Mouse (Mus musculus) heart, adult 2 months (tissue): Measurements from ENCODE around the gene Dhcr24. TPM values are rescaled to one million over a fixed set of nuclear protein-coding genes. Genes with fewer than 3 reads are reported as not detected.

Experiments
- DNase-seq, 2 experiments: peaks; one replicate each; pipeline ENCODE4 v3.0.0; 2021
- H3K27ac ChIP-seq: fragments of 200-600 bp; 2 replicates; pipeline ENCODE4 v1.8.1; 2022
- H3K27me3 ChIP-seq: fragments of 200-500 bp; 2 replicates; pipeline ENCODE4 v1.6.1; 2012; ENCODE audit warnings: mild to moderate bottlenecking, low read length, inconsistent platforms, mixed read lengths; ENCODE audit not compliant: control insufficient read depth, insufficient read depth
- H3K36me3 ChIP-seq: fragments of 200-500 bp; 2 replicates; pipeline ENCODE4 v1.6.1; 2012; ENCODE audit warnings: low read length, inconsistent platforms; ENCODE audit not compliant: control insufficient read depth, insufficient read depth
- H3K4me1 ChIP-seq: fragments of 200-500 bp; 2 replicates; pipeline ENCODE4 v1.6.1; 2011; ENCODE audit warnings: low read length; ENCODE audit not compliant: control insufficient read depth, insufficient read depth
- H3K4me3 ChIP-seq: fragments of 200-600 bp; 2 replicates; pipeline ENCODE4 v1.8.1; 2022
- H3K79me2 ChIP-seq: fragments of 200-500 bp; replicated peaks from 2 replicates; pipeline ENCODE4 v1.6.1; 2012; ENCODE audit warnings: mild to moderate bottlenecking, inconsistent platforms, low read length, moderate library complexity, mixed read lengths; ENCODE audit not compliant: control insufficient read depth, insufficient read depth
- H3K9ac ChIP-seq: fragments of 200-500 bp; 2 replicates; pipeline ENCODE4 v1.6.1; 2012; ENCODE audit warnings: low read depth, mild to moderate bottlenecking, control low read depth, inconsistent platforms, low read length, mixed read lengths
- CTCF ChIP-seq: fragments of 200-600 bp; IDR thresholded peaks from 2 replicates; pipeline ENCODE4 v1.8.1; 2022; ENCODE audit warnings: antibody characterized with exemption, mild to moderate bottlenecking, moderate library complexity
- EP300 ChIP-seq: fragments of 200-500 bp; IDR thresholded peaks from 2 replicates; pipeline ENCODE4 v1.6.1; 2011; ENCODE audit warnings: low read depth, low read length, control low read depth; ENCODE audit not compliant: insufficient read depth
- POLR2A ChIP-seq: fragments of 200-500 bp; IDR thresholded peaks from 2 replicates; pipeline ENCODE4 v1.6.1; 2011; ENCODE audit warnings: mild to moderate bottlenecking, low read depth, low read length, control low read depth; ENCODE audit not compliant: insufficient read depth
- WGBS: fragments of 180-500 bp; shearing (Covaris S2); methylation state at CpG from one replicate; pipeline ENCODE4 v1.1.7; 2018; 5-methylcytosine and 5-hydroxymethylcytosine counted together
- intact Hi-C: fragments of 180-260 bp; cut with DNase I; formaldehyde crosslinking; loops from one replicate; pipeline ENCODE4 v1.15.1; 2025
- polyA plus RNA-seq: library from polyadenylated mRNA; depleted of rRNA; stranded (reverse); fragments of >200 nt; gene quantifications from 2 replicates; pipeline ENCODE4 v1.2.3, GENCODE M21; 2012
- total RNA-seq, 2 experiments: library from RNA; stranded (reverse); gene quantifications; 2 replicates each; pipeline ENCODE4 v1.2.3; 2021

Dhcr24 gene
- total and polyA plus RNA-seq, 3 experiments, result 1.4 to 5.2 (median 4.0) TPM

DNA sequence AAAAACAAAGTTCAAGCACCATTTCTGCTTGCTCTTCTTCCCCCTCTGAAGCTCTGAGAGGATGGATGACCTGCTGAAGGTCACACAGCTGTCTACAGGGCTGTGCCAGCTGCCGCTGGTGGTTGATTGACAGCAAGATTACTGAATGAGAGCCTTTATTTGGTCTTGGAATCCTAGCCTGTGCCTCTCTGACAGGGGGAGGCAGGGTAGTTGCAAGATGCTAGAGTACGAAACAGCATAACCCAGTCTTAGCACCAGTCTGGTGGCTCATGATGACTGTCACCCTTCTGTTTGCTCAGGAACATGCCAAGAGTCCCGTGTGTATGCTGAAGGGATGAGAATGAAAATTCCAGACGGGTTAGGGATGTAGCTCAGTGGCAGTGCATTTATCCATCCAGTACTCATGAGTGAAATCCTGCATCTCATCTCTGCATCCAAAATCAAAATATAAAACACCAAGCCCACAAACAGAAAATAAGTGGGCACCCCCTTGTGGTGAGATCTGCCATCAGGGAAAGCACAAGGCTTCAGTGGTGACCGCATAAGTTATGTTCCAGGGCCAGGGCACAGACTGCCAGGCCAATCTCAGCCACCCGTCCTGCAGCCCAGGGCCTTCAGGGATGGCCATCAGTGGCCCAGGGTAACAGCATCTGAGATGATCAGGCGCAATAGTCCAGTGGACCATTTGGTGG is 32.8 kb upstream of the Dhcr24 start:
- intact Hi-C loops, result no loop called here
- WGBS, result 74% methylated on average over 7 of the region's 7 CpGs
- TF ChIP-seq POLR2A (no peak), CTCF (peak; percentile 28), EP300 (no peak)

DNA sequence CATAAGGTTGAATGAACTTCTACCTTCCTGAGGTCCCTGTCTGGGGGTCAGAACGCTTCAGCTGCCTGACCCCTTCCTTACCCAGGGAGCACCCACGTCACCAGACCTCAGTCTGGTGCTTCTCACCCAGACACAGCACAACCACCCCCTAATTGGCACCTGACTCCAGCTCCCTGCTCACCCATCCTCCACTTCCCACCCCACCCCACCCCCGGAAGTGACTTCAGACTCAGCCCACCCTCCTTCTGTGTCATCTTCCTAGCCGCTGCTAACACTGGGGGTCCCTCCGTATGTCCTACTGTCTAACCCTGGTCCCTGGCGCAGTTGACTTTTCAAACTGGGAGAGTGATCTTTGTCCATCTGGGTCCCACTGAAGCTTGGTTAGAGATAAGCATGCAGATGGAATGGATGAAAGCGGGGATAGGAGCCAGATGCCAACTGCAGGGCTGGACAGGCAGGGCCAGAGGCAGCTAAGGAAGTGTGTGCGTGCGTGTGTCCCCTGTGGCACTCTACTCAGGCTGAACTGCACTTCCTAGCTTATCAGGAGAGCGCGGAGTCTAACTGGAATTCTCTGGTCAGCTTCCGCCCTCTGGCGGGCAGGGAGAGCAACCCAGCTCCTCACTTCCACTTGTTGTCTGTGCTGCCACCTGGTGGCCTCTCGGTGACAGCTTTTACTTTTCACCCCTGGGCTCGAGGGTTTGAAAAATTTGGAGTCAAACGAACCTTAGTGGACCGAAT is 31.3 kb upstream of the Dhcr24 start:
- TF ChIP-seq POLR2A (no peak), CTCF (no peak; the same call in none of the 2 replicates), EP300 (peak; percentile 85)
- WGBS, result 13% methylated on average over 17 of the region's 17 CpGs
- peaks cover 2% of the 10 kb centered on the region; the same call in 1 of the 2 replicates for H3K4me1 ChIP-seq
- intact Hi-C loops, result loop anchor here (1.0 kb wide), 1 partner anchor 55 kb away; no protein-coding TSS in a partner anchor
- no peaks in the 10 kb centered on the region for H3K27me3 ChIP-seq
- peak overlapping the region; percentile 50 for H3K9ac ChIP-seq
- H3K36me3 ChIP-seq, result no peaks in the 10 kb centered on the region
- no peak overlapping the region for H3K27ac ChIP-seq
- H3K4me3 ChIP-seq, result peak overlapping the region; percentile 29; the same call in 1 of the 2 replicates
- DNase-seq, result peak; percentile 88 to 90
- no peaks in the 10 kb centered on the region for H3K79me2 ChIP-seq

More for the DNA sequence above, 32.8 kb upstream of the Dhcr24 start:
- no peak overlapping the region for H3K4me3 ChIP-seq
- no peaks in the 10 kb centered on the region for H3K36me3 ChIP-seq
- no peaks in the 10 kb centered on the region for H3K27me3 ChIP-seq
- peaks cover 2% of the 10 kb centered on the region; the same call in 1 of the 2 replicates for H3K4me1 ChIP-seq
- H3K27ac ChIP-seq, result no peak overlapping the region
- H3K79me2 ChIP-seq, result no peaks in the 10 kb centered on the region
- DNase-seq, result no peak
- no peak overlapping the region for H3K9ac ChIP-seq

DNA sequence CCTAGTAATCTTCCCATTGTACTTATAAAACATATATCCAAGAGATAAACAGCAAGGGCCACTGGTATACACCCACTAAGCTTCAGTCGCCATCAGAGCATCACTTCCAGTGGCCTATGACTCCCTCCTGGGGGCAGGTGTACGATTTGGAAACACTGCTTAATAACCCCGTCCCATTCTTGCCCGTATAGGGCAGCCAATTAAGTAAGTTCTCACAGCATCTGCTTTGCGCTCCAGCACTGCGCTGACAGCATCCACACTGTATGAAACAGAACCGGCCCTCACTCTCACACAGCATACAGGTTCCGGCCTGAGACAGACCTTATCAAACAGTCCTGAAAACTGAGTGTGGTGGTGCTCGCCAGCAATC is 30.7 kb upstream of the Dhcr24 start:
- H3K79me2 ChIP-seq, result no peaks in the 10 kb centered on the region
- WGBS, result 66% methylated on average over 9 of the region's 9 CpGs
- no peaks in the 10 kb centered on the region for H3K27me3 ChIP-seq
- TF ChIP-seq CTCF, result no peak
- TF ChIP-seq POLR2A, result no peak
- no peak for TF ChIP-seq EP300
- no peaks in the 10 kb centered on the region for H3K36me3 ChIP-seq
- intact Hi-C loops, result no loop called here
- no peak overlapping the region for H3K27ac ChIP-seq
- H3K9ac ChIP-seq, result no peak overlapping the region
- H3K4me1 ChIP-seq, result peaks cover 2% of the 10 kb centered on the region; the same call in 1 of the 2 replicates
- no peak for DNase-seq
- no peak overlapping the region for H3K4me3 ChIP-seq

DNA sequence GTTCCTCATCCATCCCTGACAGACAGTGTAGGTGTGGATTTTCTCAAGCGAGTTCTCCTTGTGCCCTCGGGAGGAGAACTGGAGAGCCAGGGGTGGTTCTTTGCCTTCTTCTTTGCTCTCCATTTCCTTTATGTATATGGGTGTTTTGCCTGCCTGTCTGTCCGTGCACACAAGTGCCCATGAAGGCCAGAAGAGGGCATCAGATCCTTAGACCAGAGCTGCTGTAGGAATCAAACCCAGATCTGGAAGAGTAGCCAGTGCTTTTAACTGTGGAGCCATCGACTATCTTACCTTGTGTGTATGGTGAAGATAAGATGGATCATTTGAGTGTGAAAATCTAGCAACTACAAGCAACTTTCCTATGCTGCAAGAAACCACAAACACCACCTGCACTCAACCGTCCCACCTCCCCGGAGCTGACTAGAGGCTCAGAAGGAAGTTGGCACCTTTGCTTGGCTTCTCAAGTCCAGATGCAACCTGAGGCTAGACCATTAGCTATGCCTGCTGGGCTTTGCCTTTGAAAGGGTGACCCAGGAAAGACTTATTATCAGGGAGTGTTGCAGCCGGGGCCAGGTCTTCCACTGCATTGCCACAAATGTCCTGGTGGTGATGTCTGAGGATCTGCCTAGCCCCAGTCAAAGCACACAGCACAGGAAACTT is 27.3 kb upstream of the Dhcr24 start:
- H3K27ac ChIP-seq, result no peak overlapping the region
- intact Hi-C loops, result no loop called here
- 47% methylated on average over 7 of the region's 7 CpGs for WGBS
- peaks cover 2% of the 10 kb centered on the region; the same call in 1 of the 2 replicates for H3K4me1 ChIP-seq
- DNase-seq, result no peak
- TF ChIP-seq POLR2A, result no peak
- no peak for TF ChIP-seq EP300
- 0 out of 2 replicates have a peak, but pooled peaks have one; percentile 6 for TF ChIP-seq CTCF
- no peaks in the 10 kb centered on the region for H3K36me3 ChIP-seq
- no peaks in the 10 kb centered on the region for H3K79me2 ChIP-seq
- H3K27me3 ChIP-seq, result no peaks in the 10 kb centered on the region
- H3K4me3 ChIP-seq, result no peak overlapping the region
- H3K9ac ChIP-seq, result no peak overlapping the region

DNA sequence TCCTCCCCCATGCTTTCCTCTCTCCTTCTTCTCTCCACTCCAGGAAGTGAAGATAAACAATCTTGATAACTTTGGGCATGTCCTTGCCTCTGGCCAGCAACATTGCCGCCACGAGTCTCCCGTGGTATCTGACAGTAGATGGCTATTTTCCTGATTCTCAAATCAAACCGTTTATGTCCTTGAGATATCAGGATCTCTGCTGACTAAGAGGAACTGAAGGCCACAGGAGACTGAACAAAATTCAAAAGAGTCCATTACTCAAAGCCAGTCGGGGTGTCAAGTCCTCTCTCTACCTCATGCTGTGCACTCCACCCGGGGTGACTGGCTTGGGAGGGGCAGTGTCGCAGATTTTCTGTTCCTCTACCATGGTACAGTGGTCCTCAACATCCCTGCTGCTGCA is 26.6 kb upstream of the Dhcr24 start:
- Histone ChIP-seq H3K4me1 (peaks cover 2% of the 10 kb centered on the region; the same call in 1 of the 2 replicates), H3K36me3 (no peaks in the 10 kb centered on the region), H3K27me3 (no peaks in the 10 kb centered on the region), H3K79me2 (no peaks in the 10 kb centered on the region), H3K27ac (no peak overlapping the region), H3K4me3 (no peak overlapping the region), H3K9ac (no peak overlapping the region)
- WGBS, result 37% methylated on average over 7 of the region's 7 CpGs
- TF ChIP-seq EP300 (no peak), POLR2A (no peak), CTCF (no peak)
- intact Hi-C loops, result no loop called here
- no peak for DNase-seq
